Mouse (Mus musculus) layer of hippocampus, adult 18-20 months (tissue): ENCODE measurements around the gene Gm16181. TPM values are rescaled to one million over a fixed set of nuclear protein-coding genes. Genes with fewer than 3 reads are reported as not detected.

Experiments
- DNase-seq, 2 experiments: peaks; one replicate each; pipeline ENCODE4 v3.0.0; 2022; ENCODE audit warnings: low spot score in 2 of 2
- long read RNA-seq: library from polyadenylated mRNA; stranded (forward); transcript quantifications from one replicate; pipeline ENCODE4 v2.0.0, GENCODE M21; 2021
- total RNA-seq, 2 experiments: library from RNA; stranded (reverse); gene quantifications; 2 replicates each; pipeline ENCODE4 v1.2.3; 2021

Gm16181 gene
- not detected for total RNA-seq
- long read RNA-seq: 0 reads

GRCm38 (mm10) chr17:35220156-35220952, at the start of gene Gm16181:
TSS of gene Gm16181 (plus strand) at chr17:35220834.
- DNase-seq: no peak

GRCm38 (mm10) chr17:35172445-35173234, 48.0 kb upstream of the Gm16181 start:
- DNase-seq: no peak

GRCm38 (mm10) chr17:35173329-35173728, 47.3 kb upstream of the Gm16181 start:
- no peak for DNase-seq

GRCm38 (mm10) chr17:35174201-35174977, 46.2 kb upstream of the Gm16181 start:
- no peak for DNase-seq

- no peak for DNase-seq
These were observed 45.3 kb upstream of the Gm16181 start for GRCm38 (mm10) chr17:35175382-35175781.

GRCm38 (mm10) chr17:35175968-35176367, 44.7 kb upstream of the Gm16181 start, which contains the start of gene Aif1:
TSS of gene Aif1 (minus strand) at chr17:35176068.
- DNase-seq: no peak

- DNase-seq: peak in 1 of 2 experiments; percentile 70
These were observed 42.1 kb upstream of the Gm16181 start for GRCm38 (mm10) chr17:35178528-35178927.

GRCm38 (mm10) chr17:35180093-35180492, 40.5 kb upstream of the Gm16181 start:
- no peak for DNase-seq

- DNase-seq: peak in 1 of 2 experiments; percentile 54
These were observed 34.7 kb upstream of the Gm16181 start for GRCm38 (mm10) chr17:35185639-35186611.

GRCm38 (mm10) chr17:35186681-35187080, 34.0 kb upstream of the Gm16181 start:
- no peak for DNase-seq

GRCm38 (mm10) chr17:35187345-35187744, 33.3 kb upstream of the Gm16181 start:
- DNase-seq: no peak

- DNase-seq: no peak
These were observed 32.5 kb upstream of the Gm16181 start, which contains the start of gene Lst1 for GRCm38 (mm10) chr17:35187959-35188610. TSS of gene Lst1 (minus strand) at chr17:35188439.

- no peak for DNase-seq
These were observed 31.4 kb upstream of the Gm16181 start for GRCm38 (mm10) chr17:35189186-35189585.

- no peak for DNase-seq
These were observed 30.5 kb upstream of the Gm16181 start for GRCm38 (mm10) chr17:35190096-35190495.

- no peak for DNase-seq
These were observed 28.9 kb upstream of the Gm16181 start for GRCm38 (mm10) chr17:35191723-35192122.

- DNase-seq: no peak
These were observed 27.7 kb upstream of the Gm16181 start for GRCm38 (mm10) chr17:35192924-35193323.

GRCm38 (mm10) chr17:35193881-35194843, 26.5 kb upstream of the Gm16181 start, which contains the start of gene Ltb:
TSS of gene Ltb (plus strand) at chr17:35194439.
- DNase-seq: no peak
